Mouse (Mus musculus): ENCODE results near the gene Prss56. TPM values are rescaled to one million over a fixed set of nuclear protein-coding genes. Genes with fewer than 3 reads are reported as not detected.

Gene Prss56
- 0.02 TPM in 1 of 2 replicates, not detected in the other for polyA plus RNA-seq (2012; rRNA removed)

GRCm38 (mm10) chr1:87183013-87183412 lies at the start of gene Prss56:
Gene Prss56, plus strand, starts transcription at chr1:87183313.

GRCm38 (mm10) chr1:87156199-87156587 lies 26.9 kb upstream of the Prss56 start, which contains the start of gene Ecel1:
Gene Ecel1, minus strand, starts transcription at chr1:87156521.

GRCm38 (mm10) chr1:87190429-87190828 lies 7.3 kb downstream of the Prss56 start, which contains the start of gene Chrnd:
Gene Chrnd, plus strand, starts transcription at chr1:87190607.

GRCm38 (mm10) chr1:87204465-87204864 lies 21.4 kb downstream of the Prss56 start, which contains the start of gene Chrng:
Gene Chrng, plus strand, starts transcription at chr1:87204657.

GRCm38 (mm10) chr1:87213735-87214704 lies 30.9 kb downstream of the Prss56 start, which contains the start of gene Eif4e2:
Gene Eif4e2, plus strand, starts transcription at chr1:87213914.

Other genes with a start within 250 kb of the Prss56 start
- gene Alppl2, start 93.4 kb upstream of the Prss56 start, polyA plus RNA-seq (2012; rRNA removed), result not detected in 2 replicates
- gene Alpi, start 81.7 kb upstream of the Prss56 start, polyA plus RNA-seq (2012; rRNA removed), result 6.0 and 6.9 TPM in 2 replicates
- gene Akp3, start 58.3 kb upstream of the Prss56 start, polyA plus RNA-seq (2012; rRNA removed), result 0.32 and 0.81 TPM in 2 replicates
- gene Ecel1, start 26.8 kb upstream of the Prss56 start, polyA plus RNA-seq (2012; rRNA removed), result 0.15 and 0.20 TPM in 2 replicates
- gene Chrnd, start 7.3 kb downstream of the Prss56 start, polyA plus RNA-seq (2012; rRNA removed), result 0.10 and 0.18 TPM in 2 replicates
- 0.03 and 0.24 TPM in 2 replicates for gene Chrng, start 21.3 kb downstream of the Prss56 start, polyA plus RNA-seq (2012; rRNA removed)
- 10.6 and 11.5 TPM in 2 replicates for gene Eif4e2, start 30.6 kb downstream of the Prss56 start, polyA plus RNA-seq (2012; rRNA removed)
- gene Efhd1, start 81.0 kb downstream of the Prss56 start, polyA plus RNA-seq (2012; rRNA removed), result 1.6 and 2.2 TPM in 2 replicates
- gene Gigyf2, start 143.7 kb downstream of the Prss56 start, polyA plus RNA-seq (2012; rRNA removed), result 7.6 and 10.6 TPM in 2 replicates
- gene Kcnj13, start 211.4 kb downstream of the Prss56 start, polyA plus RNA-seq (2012; rRNA removed), result 0.36 and 0.51 TPM in 2 replicates